Mouse (Mus musculus): ENCODE results near the gene 2610318N02Rik.

- TF ChIP-seq GATA1 (IDR thresholded peaks at IDR 0.05; ENCODE audit: borderline replicate concordance, low read length) (no peak), FLI1 (IDR thresholded peaks at IDR 0.05; ENCODE audit: low read length) (no peak)
These were observed 39.3 kb downstream of the 2610318N02Rik start for GRCm38 (mm10) chr16:17085636-17086035.
